Mouse (Mus musculus): ENCODE measurements at regions not wholly inside any gene's neighbourhood (a gene's known extent, or its start where the extent isn't known, plus 50 kb on each side); places are given as distances from the start of the nearest gene placed in this dataset.

DNA sequence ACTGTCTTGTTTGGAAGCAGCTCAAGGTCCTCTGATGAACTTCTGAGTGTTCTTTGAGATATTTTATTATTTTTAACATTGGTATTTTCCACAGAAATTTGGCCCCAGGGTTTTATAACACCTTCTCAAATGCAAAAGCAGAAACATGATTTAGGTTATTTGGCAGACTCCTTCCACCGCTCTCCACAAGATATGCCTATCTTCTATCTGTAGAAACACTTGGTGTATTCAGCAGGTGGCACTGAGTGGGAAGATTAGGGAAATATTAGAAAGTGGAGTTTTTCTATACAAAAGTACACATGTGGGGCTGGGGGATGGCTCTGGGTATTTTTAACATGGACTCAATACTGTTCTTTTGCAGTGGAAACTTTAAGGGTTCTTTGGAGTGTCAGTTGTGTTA is 475.3 kb downstream of the Dach1 start:
- no peak for DNase-seq

DNA sequence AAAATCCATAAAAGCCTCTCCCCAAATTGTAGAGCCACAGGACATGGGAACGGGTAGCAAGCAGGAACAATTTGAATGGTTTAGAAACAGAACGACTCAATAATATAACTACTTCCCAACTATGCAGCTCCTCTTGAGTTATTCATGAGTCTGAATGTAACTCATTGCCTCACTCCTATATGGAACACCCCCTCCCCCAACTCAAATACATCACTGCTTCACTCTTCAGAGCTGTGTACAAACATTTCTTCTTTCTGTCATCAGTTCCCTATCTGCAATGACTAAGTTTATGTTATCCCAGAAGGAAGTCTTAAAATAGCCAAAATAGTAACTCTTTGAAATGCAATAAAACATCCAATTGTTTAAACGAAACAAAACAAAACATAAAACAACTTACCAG is 484.9 kb downstream of the Dach1 start:
- no peak for DNase-seq

DNA sequence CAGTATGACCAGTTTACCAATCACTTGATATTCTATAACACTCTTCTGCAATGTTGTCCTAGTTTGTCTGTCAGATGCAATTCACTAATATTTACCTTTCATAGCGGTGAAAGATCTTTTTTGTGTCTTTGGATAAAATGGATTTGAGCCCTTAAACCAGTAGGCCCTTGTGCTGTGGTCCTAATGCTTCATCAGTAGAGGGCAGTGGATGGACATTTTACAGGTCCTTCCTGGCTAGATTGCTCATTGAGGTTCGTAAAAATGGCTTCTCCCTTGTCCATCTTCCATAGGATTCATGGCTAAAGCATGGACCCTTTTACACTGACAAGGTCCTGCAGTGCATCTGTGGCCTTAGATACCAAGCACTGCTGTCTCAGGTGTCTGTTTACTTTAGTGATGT is 501.8 kb downstream of the Dach1 start:
- DNase-seq, result no peak

DNA sequence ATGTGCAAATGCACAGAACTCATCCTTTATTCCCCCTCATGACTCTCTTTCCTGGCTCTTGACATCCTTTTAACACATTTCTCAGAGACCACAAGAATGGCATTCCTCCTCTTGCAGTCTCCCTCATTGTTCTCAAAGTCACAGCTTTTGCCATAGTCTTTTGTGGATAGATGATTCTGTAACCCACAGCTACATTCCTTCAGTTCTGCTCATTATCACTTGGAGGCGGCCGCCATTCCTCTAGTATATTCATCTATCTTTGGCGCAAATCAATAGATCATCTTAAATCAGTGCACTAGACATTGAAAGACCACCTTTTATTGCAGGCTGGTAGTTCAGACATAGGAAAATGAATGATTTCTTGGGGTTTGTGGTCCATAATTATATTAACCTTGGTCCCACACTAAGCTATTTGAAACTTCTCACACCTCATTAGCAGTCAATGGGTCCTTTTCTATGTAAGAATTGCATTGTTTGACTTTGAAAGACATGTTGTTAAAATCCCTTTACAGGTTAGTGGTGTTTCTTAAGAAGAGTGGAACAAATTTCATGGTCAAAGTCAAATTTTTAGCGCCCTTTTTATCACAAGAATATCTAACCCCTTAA is 531.3 kb downstream of the Dach1 start:
- no peak for DNase-seq

DNA sequence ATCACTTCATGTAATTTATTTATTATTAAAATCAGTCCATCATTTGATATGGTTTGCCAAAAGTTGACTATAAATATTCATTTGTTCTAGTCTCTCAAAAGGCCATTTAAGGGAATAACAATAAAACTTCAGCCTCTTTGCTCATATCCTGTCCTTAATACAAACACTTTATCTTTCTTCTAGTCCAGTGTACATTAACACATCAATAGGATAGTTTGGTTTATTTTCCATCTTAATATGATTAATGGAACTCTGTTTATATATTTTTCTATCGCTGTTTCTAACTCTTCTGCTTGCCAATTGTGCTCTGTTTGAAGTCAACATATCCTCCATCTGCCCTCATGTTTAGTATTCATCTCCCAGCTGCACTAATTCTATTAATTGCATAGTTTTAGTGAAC is 558.1 kb downstream of the Dach1 start:
- DNase-seq, result no peak

DNA sequence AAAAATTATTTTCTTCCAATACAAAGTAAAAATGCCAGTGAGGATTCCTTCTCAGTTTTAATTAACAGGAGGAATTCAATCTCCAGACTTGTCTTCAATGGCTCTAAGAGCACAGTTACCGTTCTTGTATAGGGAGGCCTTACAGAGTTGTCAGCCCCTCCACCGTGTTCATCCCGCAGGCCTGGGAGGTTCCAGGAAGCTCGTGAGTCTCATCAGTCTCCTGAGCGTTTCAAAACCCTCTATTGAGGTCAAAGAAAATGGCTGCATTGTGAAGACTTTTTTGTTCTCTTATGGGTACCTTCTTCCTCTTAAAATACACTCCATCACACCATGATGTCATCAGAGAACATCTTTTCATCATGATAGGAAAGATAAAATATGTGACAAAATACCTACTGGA is 572.9 kb downstream of the Dach1 start:
- DNase-seq, result no peak

DNA sequence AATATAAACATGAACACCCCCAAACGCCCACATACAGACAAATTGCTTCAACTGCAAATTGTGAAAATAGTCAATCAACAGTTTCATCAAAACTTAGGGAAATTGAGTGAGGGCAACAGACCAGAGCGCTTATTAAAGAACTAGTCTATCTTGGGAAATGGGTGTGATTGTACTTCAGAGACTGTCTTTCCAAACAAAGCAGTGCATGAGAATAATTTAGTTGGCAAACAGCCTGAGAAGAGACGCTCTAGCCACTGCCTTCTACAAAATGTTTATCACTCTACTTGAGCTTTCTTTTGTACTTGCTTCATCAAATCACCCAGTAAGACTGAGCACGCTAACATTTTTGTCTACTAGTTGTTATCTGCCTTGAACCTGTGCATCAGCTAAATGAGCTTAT is 581.0 kb downstream of the Dach1 start:
- no peak for DNase-seq

DNA sequence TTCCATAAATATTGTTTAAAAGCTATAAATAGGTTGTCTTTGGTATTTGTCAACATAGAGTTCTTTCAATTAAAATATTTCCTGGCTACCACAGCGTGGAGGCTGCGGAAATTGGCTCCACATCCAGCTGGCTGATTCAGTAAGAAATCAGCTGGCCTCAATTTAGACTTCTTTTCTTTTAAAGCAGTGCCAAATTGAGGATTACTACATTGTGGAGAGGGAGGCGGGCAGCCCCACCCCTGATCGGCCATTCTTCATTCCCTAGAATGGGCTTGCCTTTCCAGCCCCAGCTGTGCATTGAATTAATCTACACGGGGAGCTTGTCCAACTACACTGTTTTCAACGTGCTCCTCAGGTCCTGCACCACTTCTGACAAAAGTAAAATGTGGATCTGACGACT is 581.4 kb downstream of the Dach1 start:
- DNase-seq, result no peak

DNA sequence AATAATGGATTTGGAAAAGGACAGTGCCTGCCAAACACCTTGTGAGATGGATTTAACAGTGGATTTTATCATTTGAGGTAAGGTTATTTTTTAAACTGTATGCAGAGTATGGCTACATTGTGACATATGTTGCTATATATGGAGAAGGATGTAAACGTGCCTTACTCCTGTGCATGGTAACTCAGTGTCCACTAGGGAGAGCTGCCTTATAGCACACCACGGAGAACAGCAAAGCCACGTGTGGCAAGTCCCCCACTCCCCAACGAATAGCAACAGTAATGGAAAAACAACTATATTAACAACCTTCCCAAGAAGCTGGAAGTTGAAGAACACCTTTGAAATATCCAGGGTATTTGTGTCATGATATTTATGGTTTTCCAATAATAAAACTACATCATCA is 582.6 kb downstream of the Dach1 start:
- DNase-seq, result no peak

DNA sequence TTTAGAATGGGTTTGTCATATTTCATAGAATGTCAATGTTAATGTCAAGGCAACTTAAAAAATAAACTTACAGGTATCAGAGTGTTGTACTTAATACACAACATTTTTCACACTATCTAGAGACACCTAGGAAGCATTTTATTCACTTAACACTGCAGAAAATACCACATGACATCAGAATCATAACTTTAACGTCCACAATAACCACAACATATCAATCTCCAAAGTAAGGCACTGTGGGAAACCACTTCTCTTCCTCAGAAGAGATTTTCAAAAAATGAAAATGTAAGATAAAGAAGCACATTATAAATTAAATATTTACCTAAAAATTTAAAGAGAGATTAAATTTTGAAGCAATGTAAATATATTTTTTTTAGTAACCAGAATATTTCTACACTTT is 599.3 kb downstream of the Dach1 start:
- no peak for DNase-seq

DNA sequence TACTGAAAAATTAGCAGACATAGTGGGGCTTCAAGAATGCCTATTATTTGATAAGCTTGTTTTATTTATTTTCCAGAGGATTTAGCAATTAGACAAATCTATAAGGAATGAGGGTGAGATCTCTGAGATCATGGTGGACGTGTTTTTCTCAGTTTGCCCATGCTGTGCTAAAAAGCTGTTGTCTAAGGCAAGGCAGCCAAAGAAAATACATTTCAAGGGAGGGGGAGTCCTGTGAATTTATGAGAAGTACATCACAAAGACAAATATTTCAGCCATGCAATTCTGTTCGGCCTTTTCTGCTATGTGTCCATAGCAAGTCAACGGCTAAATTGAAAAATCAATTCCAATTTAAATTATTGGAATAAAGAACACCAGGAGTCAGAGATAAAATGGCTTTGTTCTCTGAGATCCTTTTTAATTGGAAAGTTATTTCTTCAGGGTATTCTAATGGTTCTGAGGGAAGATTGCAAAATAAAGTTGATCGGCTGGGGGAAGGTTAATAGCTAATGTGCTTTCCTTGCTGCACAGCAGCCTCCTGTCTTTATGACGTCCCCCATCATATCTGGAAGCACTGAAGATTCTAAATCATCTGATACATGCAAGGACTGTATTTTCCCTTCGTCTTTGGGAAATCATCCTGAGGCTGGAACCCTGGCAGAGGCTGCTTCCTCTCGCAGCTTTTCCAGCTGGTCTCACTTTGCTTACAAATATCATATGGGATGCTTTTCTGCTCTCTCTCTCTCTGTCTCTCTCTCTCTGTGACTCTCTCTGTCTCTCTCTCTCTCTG is 609.3 kb downstream of the Dach1 start:
- no peak for DNase-seq

DNA sequence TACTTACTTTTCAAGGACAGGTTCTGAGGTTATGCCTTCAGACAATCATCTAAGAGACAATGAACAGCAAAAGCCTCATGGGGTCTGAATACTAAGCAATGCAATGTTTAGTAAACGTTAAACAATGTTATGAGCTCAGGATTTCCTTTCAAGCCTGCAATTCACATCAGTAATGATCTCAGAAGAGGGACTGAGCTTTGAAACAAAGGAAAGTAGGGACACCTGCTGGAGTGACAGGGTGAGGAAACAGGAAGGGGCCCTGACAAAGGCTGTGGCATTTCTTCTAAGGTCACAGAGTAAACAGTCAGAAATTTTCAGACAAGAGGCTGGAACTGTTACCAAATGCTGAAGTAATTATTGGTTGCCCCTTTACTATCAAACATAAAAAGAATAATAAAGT is 610.0 kb downstream of the Dach1 start:
- no peak for DNase-seq

DNA sequence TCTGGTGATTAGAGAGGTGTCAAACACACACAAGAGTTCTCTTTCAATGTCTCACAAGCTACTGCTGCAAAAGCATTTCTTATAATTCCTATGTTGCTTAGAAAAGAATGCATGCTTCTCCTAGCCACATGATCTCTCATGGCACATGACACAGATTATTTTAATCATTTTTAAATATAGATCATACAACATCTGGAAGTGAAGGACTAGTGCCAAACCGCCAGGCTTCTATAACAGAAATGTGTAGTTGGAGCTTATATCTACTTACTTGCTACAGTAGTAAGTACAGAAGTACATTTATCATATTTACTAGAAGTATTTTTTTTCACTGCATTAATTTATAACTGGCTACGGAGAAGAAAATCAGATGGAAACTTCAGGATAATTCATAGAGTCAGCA is 611.3 kb downstream of the Dach1 start:
- no peak for DNase-seq

DNA sequence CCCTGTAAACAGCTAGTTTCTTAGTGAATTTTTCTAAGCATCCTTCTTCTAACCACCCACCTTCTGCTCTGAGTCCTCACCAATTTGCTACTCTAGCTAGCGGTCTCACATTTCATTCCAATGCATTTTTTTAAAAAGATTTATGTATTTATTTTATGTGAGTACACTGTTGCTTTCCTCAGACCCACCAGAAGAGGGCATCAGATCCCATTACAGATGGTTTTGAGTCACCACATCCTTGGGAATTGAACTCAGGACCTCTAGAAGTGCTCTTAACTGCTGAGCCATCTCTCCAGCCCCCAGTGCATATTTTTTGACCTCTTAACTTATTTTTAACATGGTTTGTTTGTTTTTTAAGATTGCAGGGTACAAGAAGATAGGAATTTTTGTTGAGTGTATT is 611.7 kb downstream of the Dach1 start:
- DNase-seq, result peak; percentile 6

DNA sequence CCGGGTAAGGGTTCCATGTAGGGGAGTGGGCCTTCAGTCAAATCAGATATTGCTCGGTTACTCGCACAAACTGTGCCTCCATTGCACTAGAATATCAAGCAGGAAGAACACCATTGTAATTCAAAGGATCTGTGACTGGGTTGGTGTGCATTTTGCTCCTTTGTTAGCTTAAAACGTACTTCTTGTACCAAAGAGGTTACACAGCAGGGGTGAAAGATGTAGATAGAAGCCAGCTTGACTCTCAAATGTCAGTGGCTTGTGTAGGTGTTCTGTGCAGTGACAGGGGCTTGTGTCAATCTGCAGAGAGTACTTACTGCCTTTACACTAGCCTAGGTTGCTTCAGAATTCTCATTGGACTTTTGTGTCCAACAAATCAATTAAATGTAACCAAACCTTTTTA is 623.3 kb downstream of the Dach1 start:
- DNase-seq, result no peak

DNA sequence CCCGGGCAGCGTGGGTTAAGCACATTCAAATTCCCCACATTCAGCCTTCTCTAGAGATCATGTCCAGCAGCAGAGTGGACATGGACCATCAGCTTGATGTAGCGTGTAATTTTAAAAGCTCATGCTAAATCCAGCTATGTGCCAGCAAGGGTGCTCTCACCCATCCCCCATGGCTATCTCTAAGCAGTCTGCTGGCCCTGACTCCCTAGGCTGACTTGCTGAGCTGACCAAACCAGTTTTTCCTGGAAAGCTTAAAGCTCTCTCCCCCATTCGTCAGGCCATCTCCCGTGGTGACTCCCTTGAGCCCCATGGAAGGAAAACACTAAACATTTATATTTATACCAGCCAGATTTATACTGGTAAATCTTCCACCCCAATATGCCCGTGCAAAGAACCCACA is 625.3 kb downstream of the Dach1 start:
- no peak for DNase-seq

DNA sequence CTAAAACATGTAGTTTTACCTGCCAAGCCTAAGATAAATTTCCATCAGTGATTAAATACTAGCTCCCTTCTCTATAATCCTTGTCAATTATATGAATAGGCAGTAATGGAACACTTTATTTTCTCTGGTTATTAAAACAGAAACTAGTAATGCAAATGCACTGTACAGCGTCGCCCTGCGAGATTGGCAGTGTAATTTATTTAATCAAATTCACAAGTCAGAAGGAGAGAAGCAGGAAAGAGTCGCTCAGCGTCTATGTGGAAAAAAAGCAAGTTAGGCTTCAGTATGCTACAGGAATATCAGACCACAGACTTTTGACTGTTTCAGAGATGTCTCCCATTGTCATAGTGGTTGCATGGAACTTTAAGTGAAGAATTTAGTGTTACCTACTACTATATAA is 632.6 kb downstream of the Dach1 start:
- DNase-seq, result no peak

DNA sequence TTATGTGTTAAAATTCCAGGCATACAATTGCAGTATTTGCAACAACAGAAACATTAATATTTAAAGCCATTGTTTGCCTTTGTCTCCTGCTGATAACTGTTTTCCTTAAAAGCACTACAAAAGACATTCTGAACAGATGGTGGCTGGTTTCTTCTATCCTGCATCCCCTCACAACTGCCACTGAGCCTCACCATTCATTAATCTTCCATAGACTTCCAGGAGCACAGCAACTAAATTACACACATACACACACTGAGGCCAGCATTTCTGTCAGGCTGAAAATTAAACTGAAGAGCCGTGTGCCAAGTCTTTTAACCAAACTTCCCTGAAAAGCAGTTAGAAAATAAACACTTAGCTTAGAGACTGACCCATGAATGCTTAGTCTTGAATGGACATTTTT is 658.2 kb downstream of the Dach1 start:
- no peak for DNase-seq

DNA sequence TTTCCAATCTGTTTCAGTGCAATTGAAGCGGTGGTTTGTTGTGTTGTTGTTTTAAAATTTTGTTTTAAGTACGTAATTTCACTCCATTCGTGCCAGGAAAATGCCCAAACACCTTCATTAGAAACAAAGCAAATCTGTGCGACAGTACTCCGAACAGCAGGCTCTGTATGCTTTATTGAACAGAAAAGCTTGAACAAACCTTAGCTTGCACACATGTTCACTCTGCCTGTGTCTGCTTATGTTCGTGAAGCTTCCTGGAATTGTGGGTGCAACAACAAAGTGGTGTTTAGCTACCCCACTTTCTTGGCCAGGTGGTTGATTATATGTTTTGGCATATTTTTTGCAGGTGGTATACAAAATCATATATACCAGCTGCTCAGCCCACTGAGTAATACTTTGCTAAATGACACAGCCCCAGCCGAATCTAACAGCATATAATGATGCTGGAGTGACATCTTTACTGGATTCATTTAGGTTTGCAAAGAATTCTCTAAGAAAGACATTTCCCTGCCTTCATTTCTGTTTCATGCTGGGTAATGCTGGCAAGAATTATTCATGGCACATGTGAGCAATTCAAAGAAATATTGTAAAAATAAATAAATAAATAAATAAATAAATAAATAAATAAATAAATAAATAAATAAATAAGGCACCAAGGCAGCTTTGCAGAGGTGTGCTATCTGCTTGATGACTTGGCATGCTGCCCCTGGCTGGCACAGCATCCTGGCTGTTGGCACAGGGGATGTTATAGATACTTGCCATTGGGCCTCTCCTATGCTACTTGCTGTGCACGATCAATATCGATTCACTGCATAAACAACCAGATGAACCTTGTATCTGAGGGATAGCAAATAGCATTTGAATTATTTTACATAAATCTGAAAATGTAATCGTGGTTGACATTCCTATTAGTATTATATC is 679.9 kb downstream of the Dach1 start:
- DNase-seq, result no peak

DNA sequence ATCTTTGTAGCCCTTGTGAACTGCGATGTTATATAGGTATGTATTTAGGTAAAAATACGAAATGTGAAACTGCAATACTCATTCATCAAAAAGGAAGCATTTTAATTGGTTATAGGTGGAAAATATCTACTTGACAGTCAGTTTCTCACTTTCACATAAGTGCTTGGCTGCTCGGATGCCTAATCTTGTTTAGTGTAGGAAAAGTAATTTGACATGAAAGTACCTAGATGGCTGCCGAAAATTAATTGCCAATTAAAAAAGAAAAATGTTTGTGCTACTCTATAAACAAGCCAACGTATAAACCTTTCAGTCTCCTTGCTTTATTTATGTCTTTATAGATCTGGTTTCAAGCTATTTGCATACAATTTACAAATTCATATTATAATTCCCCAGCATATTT is 691.3 kb downstream of the Dach1 start:
- DNase-seq, result no peak

DNA sequence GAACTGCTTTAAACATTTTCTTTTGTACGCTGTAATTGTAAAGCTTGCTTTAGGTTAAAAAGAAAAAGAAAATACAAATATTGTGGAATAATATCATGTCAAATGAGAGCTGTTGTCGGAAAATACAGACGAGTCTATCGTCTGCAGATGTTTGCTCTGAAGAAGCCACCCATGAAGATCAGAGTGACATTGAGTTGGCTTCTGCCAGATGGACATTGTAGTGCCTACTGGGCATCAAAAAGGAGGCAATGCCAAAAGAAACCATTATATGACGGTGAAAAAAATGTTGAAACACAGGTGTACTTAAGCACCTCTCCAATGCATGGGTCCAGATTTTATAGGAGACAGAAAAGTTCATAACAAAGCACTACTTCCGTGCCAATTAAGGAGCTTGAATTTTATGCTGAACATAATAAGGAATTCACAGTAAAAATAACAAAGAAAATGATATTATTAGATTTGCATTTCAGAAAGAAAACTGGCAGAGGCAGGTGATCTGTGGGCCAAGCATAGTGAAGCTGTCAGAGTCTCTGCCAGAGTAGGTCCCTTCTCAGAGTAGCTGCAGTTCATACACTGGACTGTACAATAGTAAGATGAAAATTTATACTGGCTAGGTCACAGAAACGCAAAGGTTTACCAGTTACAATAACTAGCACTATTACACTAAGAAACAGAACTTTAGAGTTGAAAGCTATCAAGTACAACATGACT is 718.9 kb downstream of the Dach1 start:
- no peak for DNase-seq

DNA sequence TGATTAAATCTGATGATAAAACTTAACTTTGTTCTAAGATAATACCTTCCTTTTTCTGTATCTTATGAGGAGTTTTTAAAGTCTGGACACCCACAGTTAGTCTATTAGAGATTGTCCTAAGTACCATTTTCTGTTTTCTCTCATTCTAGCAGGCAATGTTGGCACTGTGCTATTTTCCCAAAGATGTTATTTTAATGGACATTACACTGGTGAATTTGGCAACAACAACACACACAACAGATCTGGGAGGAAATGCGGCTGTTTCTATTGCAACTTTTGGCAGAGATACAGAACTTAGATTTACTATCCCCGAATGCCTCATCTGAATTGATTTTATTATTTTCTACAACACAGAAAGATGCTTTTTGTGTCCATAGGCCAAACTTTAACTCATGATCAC is 720.9 kb downstream of the Dach1 start:
- no peak for DNase-seq

DNA sequence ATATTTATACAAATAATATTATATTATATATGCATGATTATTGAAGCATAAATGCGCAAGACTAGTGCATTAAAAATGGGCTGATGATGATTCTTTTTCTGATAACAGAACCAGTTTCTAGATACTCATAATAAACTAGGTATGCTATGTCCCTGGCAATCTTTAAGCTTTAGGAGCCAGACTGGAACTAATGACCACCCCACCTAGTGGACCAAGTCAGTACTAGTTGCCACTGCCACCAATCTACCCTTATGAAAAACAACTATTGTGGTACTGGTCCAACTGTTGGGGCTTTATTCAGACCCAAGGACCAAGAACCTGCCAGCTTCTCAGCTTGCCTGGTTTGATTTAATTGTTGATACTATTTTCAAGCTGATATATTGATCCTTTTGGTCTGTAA is 722.8 kb downstream of the Dach1 start:
- DNase-seq, result no peak

Data from thymus, postnatal 4 days (tissue).